ENCODE assay signal across 22 mouse cellular contexts in genomic region chr8:86828925-86829324, GRCm38 (mm10). TPM values are rescaled to one million over a fixed set of nuclear protein-coding genes. Genes with fewer than 3 reads are reported as not detected.
DNase-seq lines count a peak whose midpoint lies in the region; ATAC-seq and TF ChIP-seq lines count a peak whose summit lies in the region.
"Had no signal": no experiment of that assay in that cellular context is flagged by ENCODE, and none has a peak within 500 bp of the region (broad histone marks: within the 10 kb centered on the region; RNA-seq: fewer than 3 reads in every experiment).

No protein-coding gene starts in this region.

- peak; percentile 24; the same call in 1 of the 2 replicates for TF ChIP-seq CTCF in kidney, postnatal 0 days (IDR thresholded peaks at IDR 0.05; ENCODE audit: low read depth)
- TF ChIP-seq CTCF in lung, postnatal 0 days (IDR thresholded peaks at IDR 0.05), result peak; percentile 11; the same call in 1 of the 2 replicates
- peak; percentile 20; the same call in 1 of the 2 replicates for TF ChIP-seq CTCF in brain, embryonic 14.5 days (IDR thresholded peaks at IDR 0.05; ENCODE audit: borderline replicate concordance, extremely low read depth, insufficient read depth, insufficient read length)

- H3K36me3 ChIP-seq in kidney, postnatal 0 days (ENCODE audit: insufficient read depth, low read length), result no peaks in the 10 kb centered on the region
- no peaks in the 10 kb centered on the region for H3K36me3 ChIP-seq in lung, postnatal 0 days (ENCODE audit: insufficient read depth, low read length)
- H3K36me3 ChIP-seq: heart, embryonic 13.5 days; intestine, embryonic 15.5 days; limb, embryonic 10.5 days; liver, embryonic 15.5 days had no signal

- H3K9ac ChIP-seq in kidney, postnatal 0 days (ENCODE audit: low read depth, low read length), result no peak overlapping the region
- no peak overlapping the region for H3K9ac ChIP-seq in lung, postnatal 0 days (replicated peaks; ENCODE audit: low read depth)
- H3K9ac ChIP-seq: heart, embryonic 13.5 days; hindbrain, embryonic 14.5 days; intestine, embryonic 15.5 days; liver, embryonic 15.5 days had no signal

- DNase-seq in kidney, postnatal 0 days (ENCODE audit: low spot score), result no peak
- DNase-seq in kidney, adult 11 months, result no peak
- no peak for DNase-seq in lung, postnatal 0 days (ENCODE audit: low spot score)
- DNase-seq in lung, adult 18-20 months, result no peak
- no peak for DNase-seq in brain, embryonic 14.5 days (ENCODE audit: low read depth)
- DNase-seq in ovary, postnatal 36 days (ENCODE audit: low spot score), result no peak
- no peak for DNase-seq in right cerebral cortex, postnatal 10 days (ENCODE audit: low spot score in 2 of 2)
- DNase-seq: adrenal gland, postnatal 10 days; cerebellum, adult 11-12 months; cerebellum, postnatal 14 days; embryo, embryonic 11 days; kidney, postnatal 10 days; lung, postnatal 36 days; spleen, adult 18-20 months; thymus, adult 18-20 months had no signal

- WGBS in kidney, postnatal 0 days, result 66% methylated on average over 2 of the region's 2 CpGs
- WGBS in lung, postnatal 0 days, result 64% methylated on average over 2 of the region's 2 CpGs

- TF ChIP-seq EP300 in lung, postnatal 0 days (IDR thresholded peaks at IDR 0.05), result no peak

- H3K4me1 ChIP-seq in kidney, postnatal 0 days (replicated peaks; ENCODE audit: insufficient read depth, low read length), result no peaks in the 10 kb centered on the region
- H3K4me1 ChIP-seq in lung, postnatal 0 days (ENCODE audit: insufficient read depth, low read depth, low read length), result no peaks in the 10 kb centered on the region
- H3K4me1 ChIP-seq: heart, embryonic 13.5 days; intestine, embryonic 15.5 days; limb, embryonic 10.5 days had no signal

- no peak for TF ChIP-seq POLR2A in brain, embryonic 14.5 days (IDR thresholded peaks at IDR 0.05; ENCODE audit: borderline replicate concordance, extremely low read depth, insufficient read depth, insufficient read length, poor library complexity, severe bottlenecking)

- no peak overlapping the region for H3K4me2 ChIP-seq in kidney, postnatal 0 days (ENCODE audit: low read length)
- H3K4me2 ChIP-seq in lung, postnatal 0 days (replicated peaks; ENCODE audit: low read depth, low read length), result no peak overlapping the region
- H3K4me2 ChIP-seq: heart, embryonic 13.5 days; hindbrain, embryonic 14.5 days; intestine, embryonic 15.5 days; liver, embryonic 15.5 days had no signal

- no peaks in the 10 kb centered on the region for H3K27me3 ChIP-seq in kidney, postnatal 0 days (ENCODE audit: insufficient read depth, low read length)
- H3K27me3 ChIP-seq in lung, postnatal 0 days (replicated peaks; ENCODE audit: insufficient read depth, low read length), result no peaks in the 10 kb centered on the region
- H3K27me3 ChIP-seq: heart, embryonic 13.5 days; intestine, embryonic 15.5 days; liver, embryonic 15.5 days had no signal

- no peak overlapping the region for H3K4me3 ChIP-seq in kidney, postnatal 0 days (replicated peaks; ENCODE audit: low read depth, low read length)
- H3K4me3 ChIP-seq in lung, postnatal 0 days (ENCODE audit: low read depth, low read length), result no peak overlapping the region
- H3K4me3 ChIP-seq: heart, embryonic 13.5 days; intestine, embryonic 15.5 days; limb, embryonic 10.5 days; liver, embryonic 15.5 days had no signal

- ATAC-seq in kidney, postnatal 0 days (replicated peaks; ENCODE audit: low FRiP score, low read depth), result no peak
- ATAC-seq in lung, postnatal 0 days, result no peak
- ATAC-seq: activated CD4-positive, CD25-positive, alpha-beta regulatory T cell, adult 4 months; forebrain, embryonic 16.5 days; intestine, embryonic 15.5 days had no signal

- no peak overlapping the region for H3K27ac ChIP-seq in kidney, postnatal 0 days
- H3K27ac ChIP-seq in lung, postnatal 0 days (ENCODE audit: low read length), result no peak overlapping the region
- H3K27ac ChIP-seq: heart, embryonic 13.5 days; hindbrain, embryonic 14.5 days; intestine, embryonic 15.5 days; limb, embryonic 10.5 days; liver, embryonic 15.5 days had no signal

- no peaks in the 10 kb centered on the region for H3K9me3 ChIP-seq in kidney, postnatal 0 days (replicated peaks; ENCODE audit: low read length)
- H3K9me3 ChIP-seq in lung, postnatal 0 days (ENCODE audit: low read length), result no peaks in the 10 kb centered on the region
- H3K9me3 ChIP-seq: heart, embryonic 13.5 days; intestine, embryonic 15.5 days; limb, embryonic 10.5 days; liver, embryonic 15.5 days had no signal

RNA-seq across cellular contexts. Expression of gene N4bp1, which starts 56.1 kb away (rescaled TPM):
- 5.6 and 6.3 TPM in 2 replicates for polyA plus RNA-seq in kidney, postnatal 0 days (2015; fragmentation: Nextera tagmentation; extraction: Ambion mirVana)
- polyA plus RNA-seq in lung, postnatal 0 days (2015; fragmentation: Nextera tagmentation; extraction: Ambion mirVana), result 5.4 and 6.4 TPM in 2 replicates
- 14.3 and 23.5 TPM in 2 replicates for polyA plus RNA-seq in brain, embryonic 14.5 days (2012; rRNA removed)
